Mouse (Mus musculus) ES-Bruce4 (cell line): ENCODE results near the gene Ywhab. TPM values are rescaled to one million over a fixed set of nuclear protein-coding genes. Genes with fewer than 3 reads are reported as not detected.

ENCODE experiments used
- H3K27ac ChIP-seq: 2 replicates; pipeline ENCODE4 v1.5.1; 2012; ENCODE audit warnings: low read length, inconsistent platforms; ENCODE audit not compliant: insufficient read depth
- H3K27me3 ChIP-seq: 2 replicates; pipeline ENCODE4 v1.6.1; 2012; ENCODE audit warnings: mild to moderate bottlenecking, low read length, inconsistent platforms; ENCODE audit not compliant: control insufficient read depth, poor library complexity, insufficient read depth, severe bottlenecking
- H3K36me3 ChIP-seq: 2 replicates; pipeline ENCODE4 v1.6.1; 2012; ENCODE audit warnings: inconsistent platforms, mild to moderate bottlenecking, low read length, moderate library complexity; ENCODE audit not compliant: control insufficient read depth, poor library complexity, insufficient read depth, severe bottlenecking
- H3K4me1 ChIP-seq: one replicate; pipeline ENCODE4 v1.8.1; 2011; ENCODE audit warnings: low read length; ENCODE audit not compliant: control insufficient read depth, insufficient read depth
- H3K4me3 ChIP-seq: 2 replicates; pipeline ENCODE4 v1.5.1; 2011; ENCODE audit warnings: low read depth, mild to moderate bottlenecking, low read length
- H3K9ac ChIP-seq: 2 replicates; pipeline ENCODE4 v1.6.1; 2012; ENCODE audit warnings: low read depth, mild to moderate bottlenecking, inconsistent platforms; ENCODE audit not compliant: poor library complexity, severe bottlenecking
- H3K9me3 ChIP-seq: replicated peaks from 2 replicates; pipeline ENCODE4 v1.6.1; 2012; ENCODE audit warnings: mild to moderate bottlenecking, low read length, inconsistent platforms; ENCODE audit not compliant: control insufficient read depth, poor library complexity, insufficient read depth, severe bottlenecking
- CTCF ChIP-seq: IDR thresholded peaks from one replicate; pipeline ENCODE4 v1.8.1; 2011; ENCODE audit warnings: low read depth, low read length
- EP300 ChIP-seq: IDR thresholded peaks from 2 replicates; pipeline ENCODE4 v1.6.1; 2011; ENCODE audit warnings: low read depth, low read length; ENCODE audit not compliant: insufficient read depth
- POLR2A ChIP-seq: IDR thresholded peaks from one replicate; pipeline ENCODE4 v1.8.1; 2011; ENCODE audit warnings: low read length; ENCODE audit not compliant: insufficient read depth
- polyA plus RNA-seq: library from polyadenylated mRNA; stranded (reverse); fragments of >200 nt; gene quantifications from 2 replicates; pipeline ENCODE4 v1.2.4, GENCODE M21; 2011; ENCODE audit warnings: low read depth; ENCODE audit not compliant: missing spikeins, insufficient read depth, insufficient read length

Ywhab gene
- polyA plus RNA-seq, 1 experiment: 137 TPM

DNA sequence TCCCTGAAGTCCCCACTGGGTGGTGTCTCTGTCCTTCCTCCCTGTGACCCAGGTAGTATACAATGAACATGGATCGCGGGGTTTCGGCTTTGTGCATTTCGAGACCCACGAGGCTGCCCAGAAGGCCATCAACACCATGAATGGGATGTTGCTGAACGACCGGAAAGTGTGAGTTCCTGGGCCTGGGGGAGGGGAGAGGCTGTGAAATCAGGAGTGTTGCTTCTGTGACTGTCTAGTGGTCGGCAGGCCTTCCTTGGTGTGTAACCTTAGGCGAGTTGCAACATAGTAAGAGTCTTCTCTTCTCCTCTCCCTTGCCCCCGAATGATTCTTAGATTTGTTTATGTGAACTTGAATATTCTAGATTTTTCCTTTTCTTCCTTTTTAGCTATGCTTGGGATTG is 36.4 kb downstream of the Ywhab start:
- H3K4me3 ChIP-seq: no peak overlapping the region
- no peaks in the 10 kb centered on the region for H3K4me1 ChIP-seq
- no peaks in the 10 kb centered on the region for H3K36me3 ChIP-seq
- H3K27me3 ChIP-seq: no peaks in the 10 kb centered on the region
- H3K9ac ChIP-seq: no peak overlapping the region
- no peaks in the 10 kb centered on the region for H3K9me3 ChIP-seq
- H3K27ac ChIP-seq: no peak overlapping the region
- no peak for TF ChIP-seq POLR2A
- no peak for TF ChIP-seq CTCF
- no peak for TF ChIP-seq EP300

DNA sequence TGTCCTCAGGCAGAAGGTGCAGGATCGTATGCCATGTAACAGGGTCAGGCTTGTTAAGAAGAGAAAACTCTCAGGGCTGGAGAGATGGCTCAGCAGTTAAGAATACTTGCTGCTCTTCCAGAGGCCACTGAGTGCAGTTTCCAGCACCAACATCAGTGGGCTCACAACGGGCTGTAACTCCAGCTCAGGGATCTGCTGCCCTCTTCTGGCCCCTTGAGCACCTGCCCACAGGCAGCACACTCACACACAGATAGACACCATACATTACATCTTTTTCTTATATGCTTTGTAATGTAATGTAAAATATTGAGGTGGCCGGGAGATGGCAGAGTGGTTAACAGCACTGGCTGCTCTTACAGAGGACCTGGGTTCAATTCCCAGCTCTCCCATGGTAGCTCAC is 38.2 kb downstream of the Ywhab start:
- no peaks in the 10 kb centered on the region for H3K9me3 ChIP-seq
- no peaks in the 10 kb centered on the region for H3K4me1 ChIP-seq
- H3K9ac ChIP-seq: no peak overlapping the region
- no peaks in the 10 kb centered on the region for H3K27me3 ChIP-seq
- H3K4me3 ChIP-seq: no peak overlapping the region
- TF ChIP-seq EP300 (no peak), CTCF (peak; percentile 37), POLR2A (no peak)
- no peaks in the 10 kb centered on the region for H3K36me3 ChIP-seq
- H3K27ac ChIP-seq: no peak overlapping the region

DNA sequence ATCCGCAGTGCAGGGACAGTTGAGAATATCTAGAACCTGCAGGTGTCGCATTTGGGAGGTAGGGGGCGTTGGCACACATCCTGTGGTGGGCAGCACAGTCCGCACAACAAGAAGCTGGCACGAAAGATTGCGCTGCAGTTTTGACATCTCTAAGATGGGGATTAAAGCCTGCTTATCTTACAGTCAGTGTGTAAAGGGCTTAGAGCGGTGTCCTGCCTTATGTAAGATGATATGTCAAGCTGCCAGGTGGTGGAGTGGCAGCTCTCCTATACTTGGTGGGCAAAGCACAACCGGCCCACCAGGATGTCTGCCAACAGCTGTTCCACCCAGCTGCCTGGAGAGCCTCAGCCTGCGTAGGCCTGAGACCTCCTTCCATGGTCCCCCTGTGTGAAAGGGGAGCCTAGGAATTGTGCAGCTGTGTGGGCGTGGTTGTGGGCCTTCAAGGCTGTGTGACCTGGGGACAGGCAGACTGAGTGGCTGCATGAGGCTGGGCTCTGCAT is 41.8 kb downstream of the Ywhab start:
- H3K9me3 ChIP-seq: no peaks in the 10 kb centered on the region
- H3K27me3 ChIP-seq: no peaks in the 10 kb centered on the region
- no peaks in the 10 kb centered on the region for H3K36me3 ChIP-seq
- no peak overlapping the region for H3K4me3 ChIP-seq
- no peak overlapping the region for H3K27ac ChIP-seq
- H3K4me1 ChIP-seq: no peaks in the 10 kb centered on the region
- no peak overlapping the region for H3K9ac ChIP-seq
- TF ChIP-seq POLR2A: no peak
- peak; percentile 62 for TF ChIP-seq CTCF

DNA sequence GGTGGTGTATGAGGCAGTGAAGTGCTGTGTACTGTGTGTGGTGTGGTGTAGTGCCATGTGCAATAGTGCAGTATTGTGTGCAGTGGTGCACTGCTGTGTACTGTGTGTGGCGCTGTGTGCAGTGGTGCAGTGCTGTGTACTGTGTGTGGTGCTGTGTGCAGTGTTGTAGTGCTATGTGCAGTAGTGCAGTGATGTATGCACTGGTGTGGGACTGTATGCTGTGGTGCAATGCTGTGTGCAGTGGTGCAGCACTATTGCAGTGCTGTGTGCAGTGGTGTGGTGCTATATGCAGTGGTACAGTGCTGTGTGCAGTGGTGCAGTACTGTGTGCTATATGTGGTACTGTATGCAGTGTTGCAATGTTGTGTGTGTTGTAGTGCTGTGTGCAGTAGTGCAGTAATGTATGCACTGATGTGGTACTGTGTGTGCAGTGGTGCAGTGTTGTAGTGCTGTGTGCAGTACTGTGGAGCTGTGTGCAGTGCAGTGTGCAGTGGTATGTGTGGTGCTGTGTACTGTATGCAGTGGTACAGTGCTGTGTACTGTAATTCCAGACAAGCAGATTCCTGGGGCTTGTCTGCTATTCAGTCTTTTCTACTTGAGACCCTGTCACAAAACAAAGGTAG is 43.8 kb downstream of the Ywhab start:
- no peak for TF ChIP-seq EP300
- TF ChIP-seq POLR2A: no peak
- no peak for TF ChIP-seq CTCF
- Histone ChIP-seq H3K4me1 (no peaks in the 10 kb centered on the region), H3K27ac (no peak overlapping the region), H3K9ac (no peak overlapping the region), H3K27me3 (no peaks in the 10 kb centered on the region), H3K9me3 (no peaks in the 10 kb centered on the region), H3K36me3 (no peaks in the 10 kb centered on the region), H3K4me3 (no peak overlapping the region)

DNA sequence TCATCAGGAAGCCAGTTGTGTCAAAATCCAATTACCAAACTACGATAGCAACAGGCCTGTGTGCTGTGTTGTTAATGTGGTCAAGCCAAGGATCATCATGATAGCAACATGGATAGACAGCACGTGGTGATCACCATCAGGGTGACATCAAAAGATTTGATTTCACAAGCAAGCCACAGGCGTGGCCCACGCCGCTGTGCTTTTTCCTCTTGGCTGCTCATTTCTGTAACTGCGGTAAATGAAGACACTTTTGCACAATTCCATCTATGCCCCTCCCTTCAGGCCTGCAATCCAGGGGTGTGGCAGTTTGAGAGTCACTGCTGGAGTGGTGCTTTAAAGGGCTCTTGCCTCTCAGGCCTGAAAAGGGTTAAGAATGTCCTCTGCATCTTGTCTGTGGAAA is 46.2 kb downstream of the Ywhab start:
- Histone ChIP-seq H3K9me3 (no peaks in the 10 kb centered on the region), H3K9ac (no peak overlapping the region), H3K36me3 (no peaks in the 10 kb centered on the region), H3K27ac (no peak overlapping the region), H3K4me1 (no peaks in the 10 kb centered on the region), H3K4me3 (no peak overlapping the region), H3K27me3 (no peaks in the 10 kb centered on the region)
- no peak for TF ChIP-seq CTCF
- no peak for TF ChIP-seq POLR2A
- TF ChIP-seq EP300: no peak

DNA sequence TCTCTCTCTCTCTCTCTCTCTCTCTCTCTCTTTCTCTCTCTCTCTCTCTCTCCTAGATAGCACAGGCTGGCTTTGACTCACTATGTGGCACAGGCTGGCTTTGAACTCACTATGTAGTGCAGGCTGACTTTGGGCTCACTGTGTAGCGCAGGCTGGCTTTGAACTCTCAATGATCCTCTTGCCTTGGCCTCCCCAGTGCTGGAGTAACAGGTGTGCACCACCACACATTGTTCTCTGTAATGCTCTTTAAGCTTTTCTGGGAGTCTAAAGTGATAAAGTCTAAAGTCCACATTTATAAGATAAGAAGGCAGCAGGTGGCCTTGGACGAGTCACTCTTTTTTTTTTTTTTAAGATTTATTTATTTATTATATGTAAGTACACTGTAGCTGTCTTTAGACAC is 46.8 kb downstream of the Ywhab start:
- H3K9ac ChIP-seq: no peak overlapping the region
- H3K27ac ChIP-seq: no peak overlapping the region
- H3K27me3 ChIP-seq: no peaks in the 10 kb centered on the region
- H3K9me3 ChIP-seq: no peaks in the 10 kb centered on the region
- no peaks in the 10 kb centered on the region for H3K4me1 ChIP-seq
- TF ChIP-seq POLR2A (no peak), EP300 (no peak), CTCF (no peak)
- no peak overlapping the region for H3K4me3 ChIP-seq
- H3K36me3 ChIP-seq: no peaks in the 10 kb centered on the region
